Mouse (Mus musculus) liver, postnatal 0 days (tissue): ENCODE results near the gene Cxcl10.
A peak's percentile ranks its signal among the peaks of the same experiment; 100 is the strongest.

Source experiments
- CTCF ChIP-seq: sonication (generic); IDR thresholded peaks from 2 replicates; pipeline ENCODE4 v1.5.1; 2016; ENCODE audit warnings: antibody characterized with exemption, low read depth
- EP300 ChIP-seq: IDR thresholded peaks from 2 replicates; pipeline ENCODE4 v1.6.1; 2016; ENCODE audit warnings: antibody characterized with exemption, low read depth, mild to moderate bottlenecking

GRCm38 (mm10) chr5:92368392-92368791, 19.7 kb upstream of the Cxcl10 start:
- no peak for TF ChIP-seq CTCF
- TF ChIP-seq EP300, result 0 out of 2 replicates have a peak, but pooled peaks have one; percentile 18
